8 mouse cellular contexts compared by ENCODE assay signal in the genomic region with DNA sequence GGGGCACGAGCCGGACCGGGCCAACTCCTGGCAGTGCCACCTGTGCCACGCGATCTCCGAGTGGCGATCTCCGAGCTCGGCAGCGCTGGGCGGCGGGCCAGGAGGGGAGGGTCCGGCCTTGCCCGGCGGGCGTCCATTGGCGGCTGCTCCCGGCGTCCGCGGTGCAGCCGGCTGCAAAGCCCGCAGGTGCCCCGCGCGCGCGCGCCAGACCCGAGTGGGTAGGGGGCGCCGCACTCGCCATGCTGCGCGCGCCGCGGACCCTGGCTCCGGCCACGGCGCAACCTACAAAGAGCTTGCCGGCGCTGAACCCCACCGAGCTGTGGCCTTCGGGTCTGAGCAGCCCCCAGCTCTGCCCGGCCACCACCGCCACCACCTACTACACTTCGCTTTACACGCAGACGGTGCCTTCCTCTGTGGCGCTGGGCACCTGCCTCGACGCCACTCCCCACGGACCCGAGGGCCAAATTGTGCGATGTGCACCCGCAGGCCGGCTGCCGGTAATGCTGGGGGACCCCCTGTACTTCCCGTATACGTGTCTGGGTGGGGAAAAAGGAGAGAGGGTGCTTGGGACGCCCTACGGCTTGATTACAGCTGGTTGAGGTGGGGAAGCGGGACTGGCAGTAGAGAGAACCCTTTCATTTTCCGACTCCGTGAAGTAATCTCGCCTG. TPM values are rescaled to one million over a fixed set of nuclear protein-coding genes. Genes with fewer than 3 reads are reported as not detected.
A peak's percentile ranks its signal among the peaks of the same experiment; 100 is the strongest.
DNase-seq lines count a peak whose midpoint lies in the region; ATAC-seq lines count a peak whose summit lies in the region.

No protein-coding gene starts in this region.

- H3K27me3 ChIP-seq in embryonic facial prominence, embryonic 15.5 days: no peaks in the 10 kb centered on the region
- H3K27me3 ChIP-seq in hindbrain, embryonic 10.5 days (ENCODE audit: insufficient read depth, poor library complexity, severe bottlenecking): 0 out of 2 replicates have a peak, but pooled peaks cover 5% of the 10 kb centered on the region
- no peaks in the 10 kb centered on the region for H3K27me3 ChIP-seq in limb, embryonic 13.5 days
- H3K27me3 ChIP-seq in midbrain, embryonic 12.5 days: peaks cover 7% of the 10 kb centered on the region

- no peaks in the 10 kb centered on the region for H3K9me3 ChIP-seq in embryonic facial prominence, embryonic 15.5 days (replicated peaks)
- H3K9me3 ChIP-seq in hindbrain, embryonic 10.5 days: no peaks in the 10 kb centered on the region
- H3K9me3 ChIP-seq in limb, embryonic 13.5 days: no peaks in the 10 kb centered on the region
- no peaks in the 10 kb centered on the region for H3K9me3 ChIP-seq in midbrain, embryonic 12.5 days

- H3K4me3 ChIP-seq in embryonic facial prominence, embryonic 15.5 days (replicated peaks): peak overlapping the region; percentile 67
- peak overlapping the region; percentile 91 for H3K4me3 ChIP-seq in hindbrain, embryonic 10.5 days
- peak overlapping the region; percentile 74 for H3K4me3 ChIP-seq in limb, embryonic 13.5 days
- H3K4me3 ChIP-seq in midbrain, embryonic 12.5 days: peak overlapping the region; percentile 78

- H3K4me1 ChIP-seq in embryonic facial prominence, embryonic 15.5 days: peaks cover 54% of the 10 kb centered on the region
- H3K4me1 ChIP-seq in hindbrain, embryonic 10.5 days (replicated peaks): peaks cover 60% of the 10 kb centered on the region
- H3K4me1 ChIP-seq in limb, embryonic 13.5 days: peaks cover 52% of the 10 kb centered on the region
- H3K4me1 ChIP-seq in midbrain, embryonic 12.5 days: peaks cover 51% of the 10 kb centered on the region

- WGBS in embryonic facial prominence, embryonic 15.5 days: under 1% methylated on average over 65 of the region's 67 CpGs
- WGBS in hindbrain, embryonic 10.5 days: under 1% methylated on average over 65 of the region's 67 CpGs
- WGBS in limb, embryonic 13.5 days: under 1% methylated on average over 64 of the region's 67 CpGs
- under 1% methylated on average over 66 of the region's 67 CpGs for WGBS in midbrain, embryonic 12.5 days

- no peaks in the 10 kb centered on the region for H3K36me3 ChIP-seq in embryonic facial prominence, embryonic 15.5 days
- H3K36me3 ChIP-seq in hindbrain, embryonic 10.5 days: peaks cover 12% of the 10 kb centered on the region; the same call in 1 of the 2 replicates
- no peaks in the 10 kb centered on the region for H3K36me3 ChIP-seq in limb, embryonic 13.5 days
- H3K36me3 ChIP-seq in midbrain, embryonic 12.5 days: no peaks in the 10 kb centered on the region

- H3K9ac ChIP-seq in embryonic facial prominence, embryonic 15.5 days: peak overlapping the region; percentile 48
- H3K9ac ChIP-seq in limb, embryonic 13.5 days: peak overlapping the region; percentile 78
- peak overlapping the region; percentile 78 for H3K9ac ChIP-seq in midbrain, embryonic 12.5 days (replicated peaks)

- ATAC-seq in embryonic facial prominence, embryonic 15.5 days (ENCODE audit: insufficient number of reproducible peaks, low FRiP score, low TSS enrichment, low read depth): peak; percentile 29; the same call in 1 of the 2 replicates
- peak; percentile 63; the same call in 1 of the 2 replicates for ATAC-seq in limb, embryonic 13.5 days (ENCODE audit: low FRiP score, low read depth)
- ATAC-seq in midbrain, embryonic 12.5 days (ENCODE audit: low FRiP score, low read depth): peak; percentile 56

- H3K27ac ChIP-seq in embryonic facial prominence, embryonic 15.5 days (replicated peaks): peak overlapping the region; percentile 68; the same call in 1 of the 2 replicates
- H3K27ac ChIP-seq in hindbrain, embryonic 10.5 days: peak overlapping the region; percentile 93
- peak overlapping the region; percentile 65; the same call in 1 of the 2 replicates for H3K27ac ChIP-seq in limb, embryonic 13.5 days
- peak overlapping the region; percentile 58 for H3K27ac ChIP-seq in midbrain, embryonic 12.5 days (replicated peaks)

- H3K4me2 ChIP-seq in embryonic facial prominence, embryonic 15.5 days (replicated peaks): peak overlapping the region; percentile 98
- peak overlapping the region; percentile 99 for H3K4me2 ChIP-seq in limb, embryonic 13.5 days (replicated peaks)
- H3K4me2 ChIP-seq in midbrain, embryonic 12.5 days (replicated peaks): peak overlapping the region; percentile 99

- peak; percentile 45 for DNase-seq in urinary bladder, postnatal 25 days (ENCODE audit: low spot score)
- DNase-seq in urinary bladder, postnatal 10 days (ENCODE audit: low spot score): no peak
- DNase-seq in hindbrain, embryonic 10.5 days (ENCODE audit: low spot score): peak; percentile 58
- DNase-seq in testis, postnatal 10 days (ENCODE audit: low spot score): peak; percentile 83
- DNase-seq in left cerebral cortex, adult 8-10 months (ENCODE audit: low spot score in 2 of 2): no peak

RNA-seq across cellular contexts. Expression of a gene that starts 0.5 kb away (rescaled TPM):
- polyA plus RNA-seq in embryonic facial prominence, embryonic 15.5 days (2015; fragmentation: Nextera tagmentation; extraction: Ambion mirVana): 10.1 and 12.5 TPM in 2 replicates
- polyA plus RNA-seq in hindbrain, embryonic 10.5 days (2016; fragmentation: Nextera tagmentation; extraction: Ambion mirVana): 9.0 and 9.4 TPM in 2 replicates
- polyA plus RNA-seq in limb, embryonic 13.5 days (2015; fragmentation: Nextera tagmentation; extraction: Ambion mirVana): 7.9 and 8.7 TPM in 2 replicates
- 10.0 and 10.7 TPM in 2 replicates for polyA plus RNA-seq in midbrain, embryonic 12.5 days (2016; fragmentation: Nextera tagmentation; extraction: Ambion mirVana)
- total RNA-seq in left cerebral cortex, adult 8-10 months (2022): 1 to 10 TPM in 1 of 4 experiments, under 1 TPM in 3; 0.37 to 1.3 (median 0.48) TPM

RNA-seq across cellular contexts. Expression of a gene that starts 29.4 kb away (rescaled TPM):
- polyA plus RNA-seq in embryonic facial prominence, embryonic 15.5 days (2015; fragmentation: Nextera tagmentation; extraction: Ambion mirVana): 432 and 441 TPM in 2 replicates
- polyA plus RNA-seq in hindbrain, embryonic 10.5 days (2016; fragmentation: Nextera tagmentation; extraction: Ambion mirVana): 576 and 684 TPM in 2 replicates
- polyA plus RNA-seq in limb, embryonic 13.5 days (2015; fragmentation: Nextera tagmentation; extraction: Ambion mirVana): 736 and 770 TPM in 2 replicates
- polyA plus RNA-seq in midbrain, embryonic 12.5 days (2016; fragmentation: Nextera tagmentation; extraction: Ambion mirVana): 355 and 390 TPM in 2 replicates
- total RNA-seq in left cerebral cortex, adult 8-10 months (2022): 10 to 100 TPM; 34.7 to 39.3 (median 38.4) TPM

RNA-seq across cellular contexts. Expression of a gene that starts 33.5 kb away (rescaled TPM):
- 13.3 and 14.1 TPM in 2 replicates for polyA plus RNA-seq in embryonic facial prominence, embryonic 15.5 days (2015; fragmentation: Nextera tagmentation; extraction: Ambion mirVana)
- polyA plus RNA-seq in hindbrain, embryonic 10.5 days (2016; fragmentation: Nextera tagmentation; extraction: Ambion mirVana): 5.2 and 6.5 TPM in 2 replicates
- polyA plus RNA-seq in limb, embryonic 13.5 days (2015; fragmentation: Nextera tagmentation; extraction: Ambion mirVana): 15.1 and 16.4 TPM in 2 replicates
- 8.2 and 8.9 TPM in 2 replicates for polyA plus RNA-seq in midbrain, embryonic 12.5 days (2016; fragmentation: Nextera tagmentation; extraction: Ambion mirVana)
- 1 to 10 TPM; 2.5 to 4.5 (median 3.3) TPM for total RNA-seq in left cerebral cortex, adult 8-10 months (2022)

Comparison
In these comparisons a context has a peak if more than half of its experiments do, and no peak if none do; other contexts are left out.
1. DNase-seq: peak in urinary bladder, postnatal 25 days (single experiment), hindbrain, embryonic 10.5 days (single experiment) and testis, postnatal 10 days (single experiment); none in urinary bladder, postnatal 10 days (single experiment) and left cerebral cortex, adult 8-10 months (0 of 2).
2. Peak in every context shown above with its lines, with median percentiles within 50 percentile points of each other: ATAC-seq, H3K27ac ChIP-seq, H3K4me2 ChIP-seq, H3K4me3 ChIP-seq and H3K9ac ChIP-seq.